Mouse (Mus musculus): Measurements from ENCODE around the gene Snrpd2. TPM values are rescaled to one million over a fixed set of nuclear protein-coding genes. Genes with fewer than 3 reads are reported as not detected.

Snrpd2 gene
- polyA plus RNA-seq (2017; shearing (Covaris generic)), result 10 to 100 TPM; 73.5 to 94.3 (median 75.9) TPM

- peak; percentile 70 for ATAC-seq
Observed at GRCm38 (mm10) chr7:19149626-19150025, at the start of gene Snrpd2. Gene Snrpd2, plus strand, starts transcription at chr7:19149722.

GRCm38 (mm10) chr7:19100290-19100689 lies 49.2 kb upstream of the Snrpd2 start:
- ATAC-seq, result no peak

- no peak for ATAC-seq
Observed at GRCm38 (mm10) chr7:19103741-19104140, 45.8 kb upstream of the Snrpd2 start.

- ATAC-seq, result no peak
Observed at GRCm38 (mm10) chr7:19104486-19104885, 45.0 kb upstream of the Snrpd2 start.

- no peak for ATAC-seq
Observed at GRCm38 (mm10) chr7:19107436-19107835, 42.1 kb upstream of the Snrpd2 start.

GRCm38 (mm10) chr7:19109565-19109964 lies 40.0 kb upstream of the Snrpd2 start:
- no peak for ATAC-seq

GRCm38 (mm10) chr7:19118028-19118771 lies 31.3 kb upstream of the Snrpd2 start, which contains the start of gene Gm4969:
Gene Gm4969, minus strand, starts transcription at chr7:19118368.
- no peak for ATAC-seq

- ATAC-seq, result no peak
Observed at GRCm38 (mm10) chr7:19119083-19119482, 30.4 kb upstream of the Snrpd2 start.

GRCm38 (mm10) chr7:19119631-19120429 lies 29.7 kb upstream of the Snrpd2 start, which contains the start of gene Fbxo46:
Gene Fbxo46, plus strand, starts transcription at chr7:19119859.
- ATAC-seq, result peak; percentile 100

GRCm38 (mm10) chr7:19121686-19122085 lies 27.8 kb upstream of the Snrpd2 start:
- ATAC-seq, result no peak

- no peak for ATAC-seq
Observed at GRCm38 (mm10) chr7:19124713-19125112, 24.8 kb upstream of the Snrpd2 start.

- ATAC-seq, result no peak
Observed at GRCm38 (mm10) chr7:19127744-19128143, 21.8 kb upstream of the Snrpd2 start.

- ATAC-seq, result peak; percentile 16
Observed at GRCm38 (mm10) chr7:19129396-19129795, 20.1 kb upstream of the Snrpd2 start.

GRCm38 (mm10) chr7:19130657-19131056 lies 18.9 kb upstream of the Snrpd2 start:
- ATAC-seq, result no peak

GRCm38 (mm10) chr7:19131324-19131848 lies 18.1 kb upstream of the Snrpd2 start:
- ATAC-seq, result peak; percentile 95

- ATAC-seq, result no peak
Observed at GRCm38 (mm10) chr7:19136168-19136567, 13.4 kb upstream of the Snrpd2 start.

- no peak for ATAC-seq
Observed at GRCm38 (mm10) chr7:19136673-19137334, 12.7 kb upstream of the Snrpd2 start.

- ATAC-seq, result no peak
Observed at GRCm38 (mm10) chr7:19137380-19137779, 12.1 kb upstream of the Snrpd2 start.

GRCm38 (mm10) chr7:19146793-19147192 lies 2.7 kb upstream of the Snrpd2 start:
- no peak for ATAC-seq

GRCm38 (mm10) chr7:19147497-19148045 lies 2.0 kb upstream of the Snrpd2 start:
- ATAC-seq, result no peak

- ATAC-seq, result no peak
Observed at GRCm38 (mm10) chr7:19148180-19148874, 1.2 kb upstream of the Snrpd2 start.
